Mouse (Mus musculus) megakaryocyte, embryonic 14.5 days (primary cell): ENCODE data around the gene Abhd14b.

ENCODE experiments used
- FLI1 ChIP-seq: IDR thresholded peaks from 2 replicates; pipeline ENCODE4 v1.6.1; 2012; ENCODE audit warnings: low read length, inconsistent platforms, mixed read lengths
- GATA1 ChIP-seq: IDR thresholded peaks from 3 replicates; pipeline ENCODE4 v1.6.1; 2012; ENCODE audit warnings: mixed read lengths, low read length, inconsistent platforms, borderline replicate concordance

DNA sequence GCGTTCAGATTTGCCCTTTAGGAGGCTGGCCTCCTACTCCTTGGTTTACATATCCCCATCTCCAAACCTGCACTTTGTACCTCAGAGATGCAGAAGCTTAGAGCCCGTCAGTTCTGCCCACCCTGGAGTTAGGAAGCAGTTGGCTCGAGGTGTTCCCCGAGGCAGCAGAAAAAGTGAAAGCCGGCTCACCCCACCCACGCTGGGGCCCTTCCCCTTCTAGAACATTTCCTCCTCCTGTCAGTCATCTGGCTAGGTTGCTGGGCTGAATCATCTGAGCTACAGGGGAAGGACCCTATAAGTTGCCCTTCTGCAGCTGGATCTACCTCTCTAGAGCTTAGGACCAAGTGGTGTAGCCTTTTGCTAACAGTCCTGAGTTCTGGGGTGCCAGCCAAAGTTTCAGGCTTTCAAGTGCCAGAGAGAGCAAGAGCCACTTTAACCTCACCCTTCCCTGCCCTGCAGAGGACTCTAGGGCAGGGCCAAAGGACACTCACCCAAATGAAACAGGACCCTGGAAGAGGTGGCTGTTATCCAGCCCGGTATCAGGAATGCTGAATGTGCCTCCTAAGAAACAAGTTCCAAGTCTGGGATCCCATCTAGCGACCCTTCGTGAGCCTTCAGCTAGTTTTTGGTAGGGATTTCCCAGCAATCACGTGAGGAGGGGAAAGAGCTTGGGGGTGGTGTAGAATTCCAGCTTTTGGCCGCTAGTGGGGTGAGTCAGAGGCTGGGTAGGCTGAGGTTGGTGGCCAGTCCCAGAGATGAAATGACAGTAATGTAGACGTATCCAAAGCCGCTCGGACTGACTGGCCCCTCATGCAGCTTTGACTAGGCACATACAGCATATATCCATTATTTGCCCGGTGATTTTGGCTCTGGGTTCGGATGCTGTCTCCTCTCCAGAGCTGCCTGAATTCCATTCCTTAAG is 29.0 kb downstream of the Abhd14b start:
- TF ChIP-seq GATA1 = no peak
- TF ChIP-seq FLI1 = no peak
